Mouse (Mus musculus) spleen, postnatal 14 days (tissue): Measurements from ENCODE around the gene Ldhb.
A peak's percentile ranks its signal among the peaks of the same experiment; 100 is the strongest.
"Not testable (repeated sequence)": the region's sequence is repeated elsewhere in the genome, so short reads cannot be mapped to it uniquely, and the experiment has no call there.

ENCODE experiments used
- DNase-seq, 2 experiments: peaks; one replicate each; pipeline ENCODE4 v3.0.0; 2021 to 2022; ENCODE audit warnings: low spot score in 2 of 2

Ldhb gene

GRCm38 (mm10) chr6:142507785-142508162, at the start of gene Ldhb:
Gene Ldhb (minus strand): TSS chr6:142507957.
- DNase-seq: peak in 1 of 2 experiments; percentile 9

- DNase-seq: no peak
These were observed 48.2 kb upstream of the Ldhb start for GRCm38 (mm10) chr6:142555988-142556387.

- DNase-seq: no peak
These were observed 43.7 kb upstream of the Ldhb start for GRCm38 (mm10) chr6:142551482-142551881.

- no peak for DNase-seq
These were observed 43.1 kb upstream of the Ldhb start for GRCm38 (mm10) chr6:142550871-142551270.

GRCm38 (mm10) chr6:142548377-142548776, 40.6 kb upstream of the Ldhb start:
- DNase-seq: no peak

GRCm38 (mm10) chr6:142545132-142545531, 37.4 kb upstream of the Ldhb start:
- DNase-seq: no peak

GRCm38 (mm10) chr6:142543648-142544047, 35.9 kb upstream of the Ldhb start:
- DNase-seq: no peak

GRCm38 (mm10) chr6:142542800-142543175, 35.0 kb upstream of the Ldhb start:
- no peak for DNase-seq

GRCm38 (mm10) chr6:142542082-142542799, 34.5 kb upstream of the Ldhb start:
- no peak for DNase-seq

GRCm38 (mm10) chr6:142540561-142541160, 32.9 kb upstream of the Ldhb start:
- DNase-seq: no peak

- DNase-seq: no peak
These were observed 32.4 kb upstream of the Ldhb start for GRCm38 (mm10) chr6:142540131-142540530.

GRCm38 (mm10) chr6:142538503-142538902, 30.7 kb upstream of the Ldhb start:
- no peak for DNase-seq

- no peak for DNase-seq
These were observed 25.7 kb upstream of the Ldhb start for GRCm38 (mm10) chr6:142533412-142533811.

GRCm38 (mm10) chr6:142532686-142533085, 24.9 kb upstream of the Ldhb start:
- no peak for DNase-seq

GRCm38 (mm10) chr6:142532141-142532540, 24.4 kb upstream of the Ldhb start:
- no peak for DNase-seq

GRCm38 (mm10) chr6:142530378-142530777, 22.6 kb upstream of the Ldhb start:
- no peak for DNase-seq

GRCm38 (mm10) chr6:142529680-142530079, 21.9 kb upstream of the Ldhb start:
- no peak for DNase-seq

- no peak for DNase-seq
These were observed 20.3 kb upstream of the Ldhb start for GRCm38 (mm10) chr6:142527931-142528562.

GRCm38 (mm10) chr6:142524635-142525308, 17.0 kb upstream of the Ldhb start:
- peak in 1 of 2 experiments; percentile 38 for DNase-seq

- DNase-seq: no peak
These were observed 13.9 kb upstream of the Ldhb start for GRCm38 (mm10) chr6:142521591-142522110.

GRCm38 (mm10) chr6:142519110-142519509, 11.4 kb upstream of the Ldhb start:
- DNase-seq: no peak

GRCm38 (mm10) chr6:142515379-142515778, 7.6 kb upstream of the Ldhb start:
- not testable (repeated sequence) for DNase-seq
